Mouse (Mus musculus) thymus, postnatal 25 days (tissue): ENCODE results near the gene Ssxa1.
A peak's percentile ranks its signal among the peaks of the same experiment; 100 is the strongest.
"Not testable (repeated sequence)": the region's sequence is repeated elsewhere in the genome, so short reads cannot be mapped to it uniquely, and the experiment has no call there.

Source experiments
- DNase-seq: peaks from one replicate; pipeline ENCODE4 v3.0.0; 2022

Gene Ssxa1

GRCm38 (mm10) chrX:21115520-21115919, at the start of gene Ssxa1:
TSS of gene Ssxa1 (plus strand) at chrX:21115820.
- DNase-seq: no peak

GRCm38 (mm10) chrX:21068106-21068505, 47.5 kb upstream of the Ssxa1 start, which contains the start of gene Spaca5:
TSS of gene Spaca5 (plus strand) at chrX:21068406.
- DNase-seq: no peak

GRCm38 (mm10) chrX:21088645-21088982, 27.0 kb upstream of the Ssxa1 start:
- DNase-seq: no peak

- DNase-seq: peak; percentile 57
These were observed 26.4 kb upstream of the Ssxa1 start, which contains the start of gene Zfp300 for GRCm38 (mm10) chrX:21088983-21089866. TSS of gene Zfp300 (minus strand) at chrX:21089527.

- no peak for DNase-seq
These were observed 25.8 kb upstream of the Ssxa1 start for GRCm38 (mm10) chrX:21089867-21090239.

- DNase-seq: not testable (repeated sequence)
These were observed 31.1 kb downstream of the Ssxa1 start for GRCm38 (mm10) chrX:21146675-21147074.
